Mouse (Mus musculus): Measurements from ENCODE around the gene Heg1. TPM values are rescaled to one million over a fixed set of nuclear protein-coding genes. Genes with fewer than 3 reads are reported as not detected.

Heg1 gene
- polyA plus RNA-seq, 1 experiment from 2014 or later, result 4.7 TPM

DNA sequence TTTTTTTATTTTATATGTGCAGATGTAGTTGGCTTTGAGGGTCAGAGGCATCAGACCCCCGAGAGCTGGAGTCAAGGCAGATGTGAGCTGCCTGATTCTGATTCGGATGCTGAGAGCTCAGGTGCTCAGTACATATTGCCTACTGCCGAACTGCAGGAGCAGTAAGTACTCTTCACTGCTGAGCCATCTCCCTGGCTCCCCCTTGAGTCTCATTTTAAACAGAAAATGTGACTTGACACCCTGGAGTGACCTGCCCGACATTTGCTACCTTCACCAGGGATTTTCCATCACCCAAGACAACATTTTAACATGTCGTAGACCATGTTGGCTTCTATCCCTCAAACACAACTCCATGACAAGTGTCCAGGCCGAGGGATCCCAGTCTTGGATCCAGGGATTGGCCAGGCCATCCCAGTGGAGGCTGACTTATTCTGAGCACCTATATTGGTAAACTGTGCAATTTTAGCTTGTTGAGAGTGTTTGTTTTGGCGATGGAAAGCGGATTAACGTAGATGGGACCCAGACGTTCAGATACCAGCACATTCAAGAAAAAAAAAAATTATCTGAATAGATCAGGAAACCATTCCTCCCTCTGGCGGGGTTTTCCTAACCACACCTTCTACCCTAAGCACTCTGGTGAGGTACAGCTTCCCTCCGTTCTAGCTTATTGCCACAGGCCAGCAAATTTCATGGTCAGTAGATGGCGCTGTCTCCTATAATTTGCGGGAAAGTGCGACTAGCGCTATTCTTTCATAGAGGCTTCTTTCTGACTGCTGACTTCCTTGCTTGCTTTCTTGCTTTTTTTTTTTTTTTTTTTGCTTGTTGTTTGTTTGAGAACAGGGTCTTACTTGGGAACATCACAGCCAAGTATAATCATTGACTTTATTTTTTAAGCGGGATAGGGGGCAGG, 136.4 kb downstream of the Heg1 start:
- TF ChIP-seq CTCF (IDR thresholded peaks at IDR 0.05; ENCODE audit: low read depth) (peak; percentile 88), EP300 (IDR thresholded peaks at IDR 0.05; ENCODE audit: low read depth) (no peak)
- no peak; the same call in 1 of the 2 replicates for ATAC-seq
- H3K4me3 ChIP-seq (ENCODE audit: low read depth, low read length), result no peak overlapping the region
- WGBS (ENCODE audit: insufficient replicate concordance), result 22% methylated on average over 17 of the region's 17 CpGs
- no peaks in the 10 kb centered on the region for H3K36me3 ChIP-seq (replicated peaks; ENCODE audit: insufficient read depth, low read length)
- H3K9ac ChIP-seq (replicated peaks), result no peak overlapping the region
- DNase-seq, result peak; percentile 86
- peaks cover 2% of the 10 kb centered on the region; the same call in 1 of the 2 replicates for H3K27me3 ChIP-seq (ENCODE audit: insufficient read depth, low read length)
- H3K9me3 ChIP-seq (ENCODE audit: low read length), result no peaks in the 10 kb centered on the region
- H3K4me1 ChIP-seq (ENCODE audit: insufficient read depth), result no peaks in the 10 kb centered on the region
- no peak overlapping the region for H3K27ac ChIP-seq (ENCODE audit: low read depth)
- no peak overlapping the region for H3K4me2 ChIP-seq (ENCODE audit: low read depth, low read length)

Other genes with a start within 250 kb of the Heg1 start
- gene Slc12a8, start 167.0 kb upstream of the Heg1 start, polyA plus RNA-seq (2015; fragmentation: Nextera tagmentation; extraction: Ambion mirVana), result 0.18 and 0.22 TPM in 2 replicates
- 1.2 TPM in 2 replicates for gene Muc13, start 109.7 kb downstream of the Heg1 start, polyA plus RNA-seq (2015; fragmentation: Nextera tagmentation; extraction: Ambion mirVana)
- gene Itgb5, start 145.3 kb downstream of the Heg1 start, polyA plus RNA-seq (2015; fragmentation: Nextera tagmentation; extraction: Ambion mirVana), result 16.1 and 19.2 TPM in 2 replicates

Measured in liver, postnatal 0 days (tissue).